Mouse (Mus musculus): ENCODE data around the gene Lurap1l. TPM values are rescaled to one million over a fixed set of nuclear protein-coding genes. Genes with fewer than 3 reads are reported as not detected.

Lurap1l gene
- polyA plus RNA-seq, 1 experiment = 4.4 TPM

DNA sequence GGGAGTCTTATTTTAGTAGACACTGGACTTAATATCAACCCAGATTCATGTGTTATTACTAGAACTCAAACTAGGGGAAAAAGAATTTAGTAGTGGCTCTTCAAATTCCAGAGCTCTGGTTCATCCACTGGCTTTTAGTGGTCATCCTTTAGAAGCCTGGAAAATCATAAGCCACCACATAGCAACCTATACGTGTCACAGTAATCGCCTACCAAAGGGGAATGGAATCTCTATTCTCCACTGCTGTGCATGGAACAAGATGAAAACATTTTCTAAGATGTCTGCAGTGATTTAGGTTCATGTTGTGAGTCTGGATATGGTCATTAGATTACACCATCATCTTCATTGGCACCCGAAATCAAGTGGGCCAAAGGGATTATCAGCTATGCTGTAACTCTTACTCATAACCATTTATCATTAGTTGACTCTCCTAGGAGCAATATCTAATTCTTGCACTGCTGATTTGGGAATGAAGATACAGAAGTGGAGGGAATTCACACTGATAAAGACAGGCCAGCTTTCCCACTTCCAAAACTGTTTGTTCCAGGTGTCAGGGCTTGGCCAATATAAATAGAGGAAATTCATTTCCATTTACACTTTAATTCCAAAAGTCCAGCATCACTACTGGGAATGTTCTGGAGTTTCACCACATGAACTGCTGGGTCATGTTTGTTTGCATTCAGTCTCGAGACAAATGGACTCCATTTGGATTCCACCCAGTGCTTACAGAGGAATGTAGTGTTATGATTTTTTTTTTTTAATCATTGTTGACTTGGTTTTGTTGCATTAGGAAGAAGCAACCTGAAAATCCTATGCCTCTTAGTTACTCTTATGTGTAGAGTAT, 11.4 kb downstream of the Lurap1l start:
- Histone ChIP-seq H3K27me3 (ENCODE audit: control insufficient read depth, insufficient read depth, low read length) (no peaks in the 10 kb centered on the region), H3K4me3 (ENCODE audit: control insufficient read depth, insufficient read depth, low read length) (no peak overlapping the region), H3K27ac (ENCODE audit: control insufficient read depth, insufficient read depth, low read length) (no peak overlapping the region), H3K4me1 (replicated peaks; ENCODE audit: control insufficient read depth, insufficient read depth, low read length) (no peaks in the 10 kb centered on the region), H3K36me3 (ENCODE audit: control insufficient read depth, insufficient read depth, low read length) (no peaks in the 10 kb centered on the region)
- DNase-seq = no peak
- 88% methylated on average over 4 of the region's 4 CpGs for WGBS
- no peak for TF ChIP-seq CTCF (IDR thresholded peaks at IDR 0.05; ENCODE audit: borderline replicate concordance, control insufficient read depth, extremely low read depth, insufficient read depth, low read length, poor library complexity)
- no peak for TF ChIP-seq POLR2A (IDR thresholded peaks at IDR 0.05; ENCODE audit: control insufficient read depth, extremely low read depth, insufficient read depth, low read length, poor library complexity)

- no peak for TF ChIP-seq CTCF (IDR thresholded peaks at IDR 0.05; ENCODE audit: borderline replicate concordance, control insufficient read depth, extremely low read depth, insufficient read depth, low read length, poor library complexity)
- no peak for TF ChIP-seq POLR2A (IDR thresholded peaks at IDR 0.05; ENCODE audit: control insufficient read depth, extremely low read depth, insufficient read depth, low read length, poor library complexity)
- Histone ChIP-seq H3K4me1 (replicated peaks; ENCODE audit: control insufficient read depth, insufficient read depth, low read length) (no peaks in the 10 kb centered on the region), H3K27me3 (ENCODE audit: control insufficient read depth, insufficient read depth, low read length) (no peaks in the 10 kb centered on the region), H3K4me3 (ENCODE audit: control insufficient read depth, insufficient read depth, low read length) (no peak overlapping the region), H3K36me3 (ENCODE audit: control insufficient read depth, insufficient read depth, low read length) (no peaks in the 10 kb centered on the region), H3K27ac (ENCODE audit: control insufficient read depth, insufficient read depth, low read length) (no peak overlapping the region)
- WGBS = 93% methylated on average over 2 of the region's 2 CpGs
- DNase-seq = no peak
Observed at GRCm38 (mm10) chr4:80922654-80923053, 12.2 kb downstream of the Lurap1l start.

DNA sequence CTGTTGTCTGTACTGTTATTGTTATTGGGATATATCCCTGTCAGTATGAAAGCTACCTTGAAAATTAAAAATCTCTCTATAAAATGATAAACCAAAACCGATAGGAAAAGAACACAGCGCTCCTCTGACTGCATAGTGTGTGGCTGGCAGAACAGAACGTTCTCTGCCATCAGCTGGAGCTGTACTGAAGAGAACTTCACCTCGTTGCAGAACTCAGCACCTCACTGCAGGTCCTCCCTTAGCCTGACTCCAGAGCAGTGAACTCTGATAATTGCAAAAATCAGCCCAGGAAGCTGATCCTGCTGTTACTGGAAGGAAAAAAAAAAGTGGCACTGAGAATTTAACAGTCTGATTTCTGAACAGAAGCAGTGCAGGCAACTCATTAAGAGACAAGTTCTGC, 14.4 kb downstream of the Lurap1l start:
- WGBS = 76% methylated on average over 4 of the region's 4 CpGs
- no peak overlapping the region for H3K27ac ChIP-seq (ENCODE audit: control insufficient read depth, insufficient read depth, low read length)
- TF ChIP-seq POLR2A (IDR thresholded peaks at IDR 0.05; ENCODE audit: control insufficient read depth, extremely low read depth, insufficient read depth, low read length, poor library complexity) = no peak
- DNase-seq = no peak
- no peaks in the 10 kb centered on the region for H3K4me1 ChIP-seq (replicated peaks; ENCODE audit: control insufficient read depth, insufficient read depth, low read length)
- no peaks in the 10 kb centered on the region for H3K27me3 ChIP-seq (ENCODE audit: control insufficient read depth, insufficient read depth, low read length)
- H3K4me3 ChIP-seq (ENCODE audit: control insufficient read depth, insufficient read depth, low read length) = no peak overlapping the region
- H3K36me3 ChIP-seq (ENCODE audit: control insufficient read depth, insufficient read depth, low read length) = no peaks in the 10 kb centered on the region

- Histone ChIP-seq H3K4me3 (ENCODE audit: control insufficient read depth, insufficient read depth, low read length) (no peak overlapping the region), H3K36me3 (ENCODE audit: control insufficient read depth, insufficient read depth, low read length) (no peaks in the 10 kb centered on the region), H3K27me3 (ENCODE audit: control insufficient read depth, insufficient read depth, low read length) (no peaks in the 10 kb centered on the region), H3K4me1 (replicated peaks; ENCODE audit: control insufficient read depth, insufficient read depth, low read length) (no peaks in the 10 kb centered on the region), H3K27ac (ENCODE audit: control insufficient read depth, insufficient read depth, low read length) (no peak overlapping the region)
- 94% methylated on average over 6 of the region's 6 CpGs for WGBS
- no peak for DNase-seq
- no peak for TF ChIP-seq POLR2A (IDR thresholded peaks at IDR 0.05; ENCODE audit: control insufficient read depth, extremely low read depth, insufficient read depth, low read length, poor library complexity)
- TF ChIP-seq CTCF (IDR thresholded peaks at IDR 0.05; ENCODE audit: borderline replicate concordance, control insufficient read depth, extremely low read depth, insufficient read depth, low read length, poor library complexity) = no peak
Observed at GRCm38 (mm10) chr4:80925752-80926519, 15.5 kb downstream of the Lurap1l start.

DNA sequence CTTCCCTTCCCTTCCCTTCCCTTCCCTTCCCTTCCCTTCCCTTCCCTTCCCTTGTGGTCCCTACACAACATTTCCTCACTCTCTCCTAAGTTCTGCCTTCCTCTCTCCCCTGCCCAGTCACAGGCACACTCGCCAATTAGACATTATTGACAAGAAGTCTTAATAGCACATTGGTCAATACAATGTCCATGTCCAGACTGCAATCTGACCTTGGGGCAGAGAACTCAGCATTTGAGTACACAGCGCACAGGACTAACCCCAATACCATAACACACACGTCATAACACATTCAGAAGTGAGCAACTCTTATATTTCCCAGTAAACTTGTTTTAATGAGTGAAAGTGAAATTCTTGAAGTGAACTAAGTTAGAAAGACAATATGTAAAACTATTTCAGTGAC, 24.3 kb downstream of the Lurap1l start:
- H3K27ac ChIP-seq (ENCODE audit: control insufficient read depth, insufficient read depth, low read length) = no peak overlapping the region
- DNase-seq = no peak
- H3K36me3 ChIP-seq (ENCODE audit: control insufficient read depth, insufficient read depth, low read length) = no peaks in the 10 kb centered on the region
- TF ChIP-seq POLR2A (IDR thresholded peaks at IDR 0.05; ENCODE audit: control insufficient read depth, extremely low read depth, insufficient read depth, low read length, poor library complexity) = no peak
- H3K4me1 ChIP-seq (replicated peaks; ENCODE audit: control insufficient read depth, insufficient read depth, low read length) = no peaks in the 10 kb centered on the region
- H3K4me3 ChIP-seq (ENCODE audit: control insufficient read depth, insufficient read depth, low read length) = no peak overlapping the region
- no peaks in the 10 kb centered on the region for H3K27me3 ChIP-seq (ENCODE audit: control insufficient read depth, insufficient read depth, low read length)
- 97% methylated on average over 3 of the region's 3 CpGs for WGBS

DNA sequence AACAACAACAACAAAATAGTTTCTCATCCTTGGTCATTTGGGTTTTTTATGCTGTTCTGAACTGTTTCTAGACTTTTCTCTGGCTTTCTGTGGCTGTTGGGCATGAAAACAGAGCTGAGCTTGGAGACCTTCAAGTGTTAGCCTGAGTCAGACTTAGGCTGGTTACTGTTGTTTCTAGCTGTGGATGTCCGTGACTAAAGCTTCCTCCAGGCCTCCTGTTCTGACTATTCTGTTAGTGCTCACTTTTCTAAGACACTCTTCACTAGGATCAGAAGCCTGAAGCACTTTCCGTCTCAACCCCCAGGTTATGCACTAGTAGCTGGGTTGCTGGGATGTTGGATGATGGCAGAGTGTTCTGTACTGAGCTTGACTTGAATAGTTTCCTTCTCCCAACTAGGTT, 28.7 kb downstream of the Lurap1l start:
- H3K36me3 ChIP-seq (ENCODE audit: control insufficient read depth, insufficient read depth, low read length) = no peaks in the 10 kb centered on the region
- no peaks in the 10 kb centered on the region for H3K27me3 ChIP-seq (ENCODE audit: control insufficient read depth, insufficient read depth, low read length)
- no peak overlapping the region for H3K4me3 ChIP-seq (ENCODE audit: control insufficient read depth, insufficient read depth, low read length)
- DNase-seq = no peak
- 83% methylated on average over 2 of the region's 2 CpGs for WGBS
- no peak overlapping the region for H3K27ac ChIP-seq (ENCODE audit: control insufficient read depth, insufficient read depth, low read length)
- no peak for TF ChIP-seq POLR2A (IDR thresholded peaks at IDR 0.05; ENCODE audit: control insufficient read depth, extremely low read depth, insufficient read depth, low read length, poor library complexity)
- no peak for TF ChIP-seq CTCF (IDR thresholded peaks at IDR 0.05; ENCODE audit: borderline replicate concordance, control insufficient read depth, extremely low read depth, insufficient read depth, low read length, poor library complexity)
- no peaks in the 10 kb centered on the region for H3K4me1 ChIP-seq (replicated peaks; ENCODE audit: control insufficient read depth, insufficient read depth, low read length)
